8 mouse cellular contexts compared by ENCODE assay signal in the genomic region with DNA sequence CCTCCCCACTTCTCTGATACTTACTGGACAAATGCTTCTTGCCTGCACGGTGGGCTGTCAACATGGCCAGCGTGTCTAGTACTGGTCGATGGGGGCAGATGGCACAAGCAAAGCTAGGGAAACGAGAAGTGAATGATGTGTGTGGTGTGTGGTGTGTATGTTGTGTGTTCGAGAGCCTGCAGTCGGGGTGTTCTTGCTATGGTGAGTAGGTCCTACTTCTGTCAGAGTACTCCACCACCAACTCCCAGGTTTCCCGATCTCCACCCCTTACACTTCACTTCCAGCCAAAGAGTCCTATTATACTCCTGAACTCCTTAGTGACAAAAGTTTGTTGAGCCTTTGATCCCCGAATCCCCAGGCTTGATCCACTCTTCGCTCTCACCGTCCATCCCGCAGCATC. TPM values are rescaled to one million over a fixed set of nuclear protein-coding genes. Genes with fewer than 3 reads are reported as not detected.
DNase-seq lines count a peak whose midpoint lies in the region; ATAC-seq and TF ChIP-seq lines count a peak whose summit lies in the region.

No protein-coding gene starts in this region.

- no peaks in the 10 kb centered on the region for H3K27me3 ChIP-seq in lung, embryonic 14.5 days (ENCODE audit: insufficient read depth, low read length)
- no peaks in the 10 kb centered on the region for H3K27me3 ChIP-seq in intestine, embryonic 16.5 days (replicated peaks; ENCODE audit: control insufficient read depth, insufficient read depth, low read length)
- H3K27me3 ChIP-seq in neural tube, embryonic 13.5 days, result no peaks in the 10 kb centered on the region

- H3K4me3 ChIP-seq in lung, embryonic 14.5 days (ENCODE audit: low read depth, low read length), result peak overlapping the region; percentile 61
- peak overlapping the region; percentile 92 for H3K4me3 ChIP-seq in embryonic fibroblast, embryonic 13.5 days (ENCODE audit: insufficient read depth, low read length)
- peak overlapping the region; percentile 78 for H3K4me3 ChIP-seq in intestine, embryonic 16.5 days (ENCODE audit: low read length)
- peak overlapping the region; percentile 70 for H3K4me3 ChIP-seq in neural tube, embryonic 13.5 days

- no peaks in the 10 kb centered on the region for H3K9me3 ChIP-seq in lung, embryonic 14.5 days (ENCODE audit: low read depth, low read length)
- H3K9me3 ChIP-seq in intestine, embryonic 16.5 days (ENCODE audit: control insufficient read depth, low read length), result no peaks in the 10 kb centered on the region
- H3K9me3 ChIP-seq in neural tube, embryonic 13.5 days, result no peaks in the 10 kb centered on the region

- TF ChIP-seq POLR2A in embryonic fibroblast, embryonic 13.5 days (IDR thresholded peaks at IDR 0.05; ENCODE audit: low read depth, low read length), result no peak

- H3K36me3 ChIP-seq in lung, embryonic 14.5 days (ENCODE audit: insufficient read depth), result peaks cover 25% of the 10 kb centered on the region
- H3K36me3 ChIP-seq in intestine, embryonic 16.5 days (ENCODE audit: control insufficient read depth, insufficient read depth, low read length), result 0 out of 2 replicates have a peak, but pooled peaks cover 4% of the 10 kb centered on the region
- H3K36me3 ChIP-seq in neural tube, embryonic 13.5 days, result peaks cover 31% of the 10 kb centered on the region

- 52% methylated on average over 11 of the region's 11 CpGs for WGBS in lung, embryonic 14.5 days
- WGBS in intestine, embryonic 16.5 days, result 53% methylated on average over 11 of the region's 11 CpGs
- 64% methylated on average over 11 of the region's 11 CpGs for WGBS in neural tube, embryonic 13.5 days

- peak overlapping the region; percentile 71 for H3K4me2 ChIP-seq in lung, embryonic 14.5 days
- peak overlapping the region; percentile 93 for H3K4me2 ChIP-seq in intestine, embryonic 16.5 days (ENCODE audit: low read depth, low read length)
- peak overlapping the region; percentile 89 for H3K4me2 ChIP-seq in neural tube, embryonic 13.5 days

- H3K4me1 ChIP-seq in lung, embryonic 14.5 days (ENCODE audit: insufficient read depth), result no peaks in the 10 kb centered on the region
- peaks cover 2% of the 10 kb centered on the region; the same call in 1 of the 2 replicates for H3K4me1 ChIP-seq in embryonic fibroblast, embryonic 13.5 days (ENCODE audit: control insufficient read depth, insufficient read depth, low read length)
- peaks cover 10% of the 10 kb centered on the region for H3K4me1 ChIP-seq in intestine, embryonic 16.5 days (ENCODE audit: control insufficient read depth, insufficient read depth, low read length)
- peaks cover 44% of the 10 kb centered on the region for H3K4me1 ChIP-seq in neural tube, embryonic 13.5 days (replicated peaks)

- no peak for TF ChIP-seq CTCF in lung, embryonic 14.5 days (IDR thresholded peaks at IDR 0.05; ENCODE audit: low read depth)
- TF ChIP-seq CTCF in embryonic fibroblast, embryonic 13.5 days (IDR thresholded peaks at IDR 0.05; ENCODE audit: borderline replicate concordance, insufficient read depth, low read length), result no peak

- no peak for DNase-seq in lung, embryonic 14.5 days
- DNase-seq in lung, postnatal 36 days, result no peak
- DNase-seq in right cerebral cortex, postnatal 10 days (ENCODE audit: low spot score in 2 of 2), result no peak
- no peak for DNase-seq in kidney, postnatal 36 days

- ATAC-seq in lung, embryonic 14.5 days (ENCODE audit: insufficient read depth), result 0 out of 2 replicates have a peak, but pooled peaks have one; percentile 9
- peak; percentile 9; the same call in 1 of the 2 replicates for ATAC-seq in intestine, embryonic 16.5 days
- peak; percentile 9; the same call in 1 of the 2 replicates for ATAC-seq in neural tube, embryonic 13.5 days (ENCODE audit: low read depth)
- no peak for ATAC-seq in megakaryocyte-erythroid progenitor cell, adult 5-6 weeks (replicated peaks; ENCODE audit: low FRiP score, low TSS enrichment, poor library complexity, severe bottlenecking)

- peak overlapping the region; percentile 75; the same call in 1 of the 2 replicates for H3K27ac ChIP-seq in lung, embryonic 14.5 days (ENCODE audit: low read depth)
- no peak overlapping the region for H3K27ac ChIP-seq in embryonic fibroblast, embryonic 13.5 days (ENCODE audit: insufficient read depth, low read length)
- H3K27ac ChIP-seq in intestine, embryonic 16.5 days (ENCODE audit: low read length), result 0 out of 2 replicates have a peak overlapping the region, but pooled peaks have one; percentile 49
- peak overlapping the region; percentile 84 for H3K27ac ChIP-seq in neural tube, embryonic 13.5 days (replicated peaks)

- peak overlapping the region; percentile 74 for H3K9ac ChIP-seq in lung, embryonic 14.5 days
- peak overlapping the region; percentile 78 for H3K9ac ChIP-seq in intestine, embryonic 16.5 days (ENCODE audit: low read depth, low read length)
- H3K9ac ChIP-seq in neural tube, embryonic 13.5 days, result peak overlapping the region; percentile 86

RNA-seq across cellular contexts. Expression of a gene that starts 0.6 kb away (rescaled TPM):
- 62.7 and 67.9 TPM in 2 replicates for polyA plus RNA-seq in lung, embryonic 14.5 days (2014; fragmentation: Nextera tagmentation; extraction: Ambion mirVana)
- 43.5 and 51.5 TPM in 2 replicates for polyA plus RNA-seq in embryonic fibroblast, embryonic 13.5 days (2011; ENCODE audit: insufficient read length, low read depth, missing spikeins)
- 56.9 and 62.2 TPM in 2 replicates for polyA plus RNA-seq in intestine, embryonic 16.5 days (2015; fragmentation: Nextera tagmentation; extraction: Ambion mirVana)
- polyA plus RNA-seq in neural tube, embryonic 13.5 days (2015; fragmentation: Nextera tagmentation; extraction: Ambion mirVana), result 96.8 and 98.2 TPM in 2 replicates
- total RNA-seq in megakaryocyte-erythroid progenitor cell, adult 5-6 weeks (2014; fragmentation: Nextera tagmentation), result 59.1 and 86.0 TPM in 2 replicates
- 94.4 and 114 TPM in 2 replicates for total RNA-seq in megakaryocyte-erythroid progenitor cell, adult 5-6 weeks (2017)

RNA-seq across cellular contexts. Expression of a gene that starts 0.7 kb away (rescaled TPM):
- polyA plus RNA-seq in lung, embryonic 14.5 days (2014; fragmentation: Nextera tagmentation; extraction: Ambion mirVana), result 8.2 and 9.4 TPM in 2 replicates
- 5.4 and 5.6 TPM in 2 replicates for polyA plus RNA-seq in embryonic fibroblast, embryonic 13.5 days (2011; ENCODE audit: insufficient read length, low read depth, missing spikeins)
- 9.8 and 11.0 TPM in 2 replicates for polyA plus RNA-seq in intestine, embryonic 16.5 days (2015; fragmentation: Nextera tagmentation; extraction: Ambion mirVana)
- polyA plus RNA-seq in neural tube, embryonic 13.5 days (2015; fragmentation: Nextera tagmentation; extraction: Ambion mirVana), result 34.7 and 39.1 TPM in 2 replicates
- 5.4 and 6.9 TPM in 2 replicates for total RNA-seq in megakaryocyte-erythroid progenitor cell, adult 5-6 weeks (2014; fragmentation: Nextera tagmentation)
- 6.2 and 7.2 TPM in 2 replicates for total RNA-seq in megakaryocyte-erythroid progenitor cell, adult 5-6 weeks (2017)

RNA-seq across cellular contexts. Expression of a gene that starts 8.9 kb away (rescaled TPM):
- polyA plus RNA-seq in lung, embryonic 14.5 days (2014; fragmentation: Nextera tagmentation; extraction: Ambion mirVana), result 1.2 and 1.9 TPM in 2 replicates
- polyA plus RNA-seq in embryonic fibroblast, embryonic 13.5 days (2011; ENCODE audit: insufficient read length, low read depth, missing spikeins), result not detected in 2 replicates
- polyA plus RNA-seq in intestine, embryonic 16.5 days (2015; fragmentation: Nextera tagmentation; extraction: Ambion mirVana), result 1.1 and 1.2 TPM in 2 replicates
- 0.96 and 1.7 TPM in 2 replicates for polyA plus RNA-seq in neural tube, embryonic 13.5 days (2015; fragmentation: Nextera tagmentation; extraction: Ambion mirVana)
- total RNA-seq in megakaryocyte-erythroid progenitor cell, adult 5-6 weeks (2014; fragmentation: Nextera tagmentation), result 2.4 and 5.1 TPM in 2 replicates
- 0.99 and 2.9 TPM in 2 replicates for total RNA-seq in megakaryocyte-erythroid progenitor cell, adult 5-6 weeks (2017)

RNA-seq across cellular contexts. Expression of a gene that starts 9.0 kb away (rescaled TPM):
- polyA plus RNA-seq in lung, embryonic 14.5 days (2014; fragmentation: Nextera tagmentation; extraction: Ambion mirVana), result 3.2 and 4.2 TPM in 2 replicates
- polyA plus RNA-seq in embryonic fibroblast, embryonic 13.5 days (2011; ENCODE audit: insufficient read length, low read depth, missing spikeins), result 0.47 TPM in 1 of 2 replicates, not detected in the other
- 4.9 and 5.3 TPM in 2 replicates for polyA plus RNA-seq in intestine, embryonic 16.5 days (2015; fragmentation: Nextera tagmentation; extraction: Ambion mirVana)
- polyA plus RNA-seq in neural tube, embryonic 13.5 days (2015; fragmentation: Nextera tagmentation; extraction: Ambion mirVana), result 3.0 and 3.3 TPM in 2 replicates
- total RNA-seq in megakaryocyte-erythroid progenitor cell, adult 5-6 weeks (2014; fragmentation: Nextera tagmentation), result 3.3 and 8.1 TPM in 2 replicates
- total RNA-seq in megakaryocyte-erythroid progenitor cell, adult 5-6 weeks (2017), result 3.1 and 6.7 TPM in 2 replicates

RNA-seq across cellular contexts. Expression of a gene that starts 22.4 kb away (rescaled TPM):
- 167 and 170 TPM in 2 replicates for polyA plus RNA-seq in lung, embryonic 14.5 days (2014; fragmentation: Nextera tagmentation; extraction: Ambion mirVana)
- polyA plus RNA-seq in embryonic fibroblast, embryonic 13.5 days (2011; ENCODE audit: insufficient read length, low read depth, missing spikeins), result 37.2 and 40.4 TPM in 2 replicates
- polyA plus RNA-seq in intestine, embryonic 16.5 days (2015; fragmentation: Nextera tagmentation; extraction: Ambion mirVana), result 110 and 120 TPM in 2 replicates
- polyA plus RNA-seq in neural tube, embryonic 13.5 days (2015; fragmentation: Nextera tagmentation; extraction: Ambion mirVana), result 201 and 203 TPM in 2 replicates
- total RNA-seq in megakaryocyte-erythroid progenitor cell, adult 5-6 weeks (2014; fragmentation: Nextera tagmentation), result 62.9 and 64.1 TPM in 2 replicates
- 105 and 121 TPM in 2 replicates for total RNA-seq in megakaryocyte-erythroid progenitor cell, adult 5-6 weeks (2017)
